Mouse (Mus musculus): ENCODE data around the gene Lims1.

Gene Lims1

DNA sequence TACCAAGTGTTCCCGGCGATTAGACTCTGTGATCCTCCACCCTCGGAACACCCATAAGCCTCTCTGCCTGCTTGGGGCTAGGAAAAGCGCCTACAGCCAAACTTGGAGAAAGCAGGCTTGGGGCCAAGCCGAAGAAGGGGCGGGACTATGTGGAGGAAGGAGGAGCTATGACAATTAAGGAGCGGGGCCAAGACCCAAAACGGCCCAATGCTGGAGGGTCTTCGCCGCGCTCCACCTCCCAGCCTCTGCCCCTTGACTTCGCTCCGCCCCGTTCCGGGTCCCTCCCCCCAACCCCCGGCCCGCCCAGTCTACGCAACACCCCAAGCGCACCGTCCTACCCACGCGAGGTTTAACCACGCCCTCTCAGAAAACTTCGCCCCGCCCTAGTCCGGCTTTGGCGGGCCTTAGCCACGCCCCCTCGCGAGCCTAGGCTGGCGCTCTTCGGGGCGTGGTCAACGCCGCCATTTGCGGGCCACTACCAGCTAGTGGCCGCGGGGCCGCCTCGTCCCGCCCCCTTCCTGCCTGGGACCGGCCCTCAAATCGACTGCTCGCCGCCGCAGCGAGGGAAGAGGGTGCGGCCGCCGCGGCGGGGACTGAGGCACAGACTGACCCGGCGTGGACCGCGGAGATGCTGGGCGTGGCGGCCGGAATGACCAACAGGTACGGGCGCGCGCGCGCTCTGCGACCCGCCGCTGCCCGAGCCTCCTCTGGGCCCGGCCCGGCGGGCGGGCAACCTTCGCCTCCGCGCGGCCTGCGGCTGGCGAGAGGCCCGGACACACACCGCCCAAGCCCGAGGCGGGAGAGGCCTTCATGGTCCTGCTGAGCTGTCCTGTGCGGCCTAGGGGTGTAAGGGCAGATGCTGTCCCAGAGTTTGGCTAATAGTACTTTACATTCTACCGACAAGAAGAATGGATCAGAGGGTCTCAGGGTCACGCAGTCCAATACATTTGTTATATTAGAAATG, at the start of gene Lims1:
Lims1 (plus strand) TSS at position 439 of the 964 bp plus-strand sequence.
- under 1% methylated on average over 85 of the region's 86 CpGs for WGBS

DNA sequence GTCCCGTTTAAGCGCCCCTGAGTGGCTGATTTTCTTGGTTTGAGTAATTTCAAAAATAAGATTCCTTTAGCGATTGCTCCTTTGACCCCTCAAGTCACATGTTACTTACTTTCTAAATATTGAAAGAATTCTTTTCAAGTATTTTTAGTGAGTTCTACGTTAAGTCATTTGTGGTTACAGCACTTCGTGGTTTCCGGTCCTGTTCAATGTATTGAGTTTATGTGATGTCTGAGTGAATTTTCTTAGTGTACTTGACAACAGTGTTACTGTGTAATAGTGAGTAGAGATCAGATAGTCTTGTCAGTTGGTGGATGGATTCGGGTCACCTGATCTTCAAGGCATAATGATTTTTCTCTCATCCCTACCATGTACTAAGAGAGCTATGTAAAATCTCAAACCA, 41.0 kb upstream of the Lims1 start:
- 92% methylated on average over 7 of the region's 7 CpGs for WGBS

DNA sequence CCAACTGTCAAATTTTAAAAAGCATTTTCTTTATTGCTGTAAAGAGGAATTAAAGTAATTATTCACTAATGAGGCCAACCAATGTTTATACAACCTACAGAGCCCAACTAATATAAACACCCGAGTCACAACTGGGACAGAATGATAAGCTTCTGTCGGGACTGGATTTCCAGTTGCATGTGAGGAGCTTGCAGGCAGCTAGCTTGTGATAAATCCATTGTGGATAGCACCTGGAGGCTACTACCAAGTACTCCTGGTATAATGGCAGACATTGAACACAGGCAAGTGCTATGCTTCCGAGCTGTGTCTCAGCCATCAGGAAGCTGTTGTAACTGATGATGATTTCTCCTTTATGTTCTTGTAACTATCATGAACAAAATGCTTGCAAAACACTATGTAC, 32.5 kb upstream of the Lims1 start:
- WGBS: 84% methylated on average over 3 of the region's 3 CpGs

GRCm38 (mm10) chr10:58294246-58294645, 29.0 kb upstream of the Lims1 start:
- WGBS: 65% methylated on average over 3 of the region's 3 CpGs

GRCm38 (mm10) chr10:58295605-58296004, 27.7 kb upstream of the Lims1 start:
- 93% methylated on average over 3 of the region's 3 CpGs for WGBS

- WGBS: 93% methylated on average over 7 of the region's 7 CpGs
These were observed 18.3 kb upstream of the Lims1 start for GRCm38 (mm10) chr10:58304996-58305395.

- WGBS: 89% methylated on average over 3 of the region's 3 CpGs
These were observed 16.4 kb upstream of the Lims1 start for GRCm38 (mm10) chr10:58306897-58307296.

- WGBS: 62% methylated on average over 1 of the region's 1 CpGs
These were observed 12.5 kb upstream of the Lims1 start for GRCm38 (mm10) chr10:58310791-58311190.

GRCm38 (mm10) chr10:58312887-58313286, 10.4 kb upstream of the Lims1 start:
- 99% methylated on average over 5 of the region's 5 CpGs for WGBS

GRCm38 (mm10) chr10:58320881-58321280, 2.4 kb upstream of the Lims1 start:
- WGBS: 61% methylated on average over 3 of the region's 3 CpGs

DNA sequence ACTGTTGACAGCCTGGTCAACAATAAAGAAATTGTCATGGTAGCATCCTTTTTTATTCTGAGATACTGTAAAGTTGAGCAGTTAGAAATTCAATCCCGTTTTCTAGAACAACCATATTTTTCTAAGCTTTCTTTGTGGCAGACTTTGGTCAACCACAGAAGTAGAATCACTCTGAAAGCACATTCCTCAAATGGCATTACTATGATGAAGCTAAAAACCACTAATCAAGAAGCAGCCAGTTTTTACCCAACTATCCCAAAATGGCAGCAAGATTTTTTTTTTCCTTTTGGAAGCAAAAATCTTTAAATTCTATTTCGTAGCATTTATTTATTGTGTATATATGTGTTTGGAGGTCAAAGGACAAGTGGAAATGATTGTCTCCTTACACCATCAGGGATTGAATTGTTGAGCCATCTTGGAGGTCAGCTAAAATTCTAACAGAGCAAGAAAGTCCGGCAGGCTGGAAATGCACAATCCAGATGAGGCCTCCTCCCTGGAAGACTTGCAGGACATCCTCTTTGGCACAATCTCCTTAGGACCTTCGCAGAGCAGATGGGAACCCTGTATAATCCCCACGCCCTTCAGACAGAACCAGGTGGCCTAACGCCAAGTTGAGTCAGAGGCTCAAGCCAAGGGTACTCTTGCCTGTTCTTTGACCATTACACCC, 772 bp upstream of the Lims1 start:
- WGBS: 15% methylated on average over 6 of the region's 6 CpGs

GRCm38 (mm10) chr10:58326271-58326670, 3.0 kb downstream of the Lims1 start:
- WGBS: 26% methylated on average over 3 of the region's 3 CpGs

GRCm38 (mm10) chr10:58327836-58328235, 4.6 kb downstream of the Lims1 start:
- 96% methylated on average over 6 of the region's 6 CpGs for WGBS

- WGBS: 91% methylated on average over 8 of the region's 8 CpGs
These were observed 5.3 kb downstream of the Lims1 start for GRCm38 (mm10) chr10:58328517-58329108.

- WGBS: 91% methylated on average over 5 of the region's 5 CpGs
These were observed 10.1 kb downstream of the Lims1 start for GRCm38 (mm10) chr10:58333414-58333813.

DNA sequence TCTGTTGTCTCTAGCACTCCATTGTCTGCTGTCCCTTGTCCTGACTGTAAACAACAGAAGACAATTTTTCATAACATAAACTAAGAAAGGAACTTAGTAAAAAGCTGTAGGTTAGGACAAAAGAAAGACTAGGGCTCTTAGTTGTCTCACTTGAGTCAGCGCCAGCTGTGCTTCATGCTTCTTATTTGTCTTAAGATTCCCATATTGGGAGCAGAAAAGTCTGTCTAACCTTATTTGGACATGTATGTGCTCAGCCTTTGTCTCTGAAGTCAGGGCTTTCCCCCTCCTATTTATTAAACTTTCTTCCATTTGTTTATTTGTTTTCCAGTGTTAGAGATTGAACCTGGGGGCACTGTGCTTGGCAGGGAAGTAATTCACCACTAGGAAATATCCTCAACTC, 12.9 kb downstream of the Lims1 start:
- 84% methylated on average over 1 of the region's 1 CpGs for WGBS

GRCm38 (mm10) chr10:58337091-58337490, 13.8 kb downstream of the Lims1 start:
- WGBS: 83% methylated on average over 4 of the region's 4 CpGs

DNA sequence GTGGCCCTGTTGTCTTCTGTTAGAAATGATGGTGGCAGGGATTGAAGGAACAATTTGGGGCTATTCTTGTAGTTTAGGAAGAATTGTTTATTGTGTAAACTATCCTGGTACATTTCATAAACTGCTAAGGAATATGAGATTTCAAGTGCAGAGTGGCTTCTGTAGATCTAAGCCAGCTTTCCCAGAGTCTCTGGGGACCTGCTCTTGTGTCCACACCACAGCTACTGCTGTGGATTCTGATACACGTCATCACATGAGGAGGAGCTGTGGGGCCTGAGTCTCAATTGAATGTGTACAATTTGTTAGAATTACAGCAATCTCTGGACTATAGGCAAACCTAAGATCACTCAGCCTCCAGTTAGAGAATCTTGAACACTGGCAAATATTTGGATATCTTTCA, 15.3 kb downstream of the Lims1 start:
- 52% methylated on average over 1 of the region's 1 CpGs for WGBS

DNA sequence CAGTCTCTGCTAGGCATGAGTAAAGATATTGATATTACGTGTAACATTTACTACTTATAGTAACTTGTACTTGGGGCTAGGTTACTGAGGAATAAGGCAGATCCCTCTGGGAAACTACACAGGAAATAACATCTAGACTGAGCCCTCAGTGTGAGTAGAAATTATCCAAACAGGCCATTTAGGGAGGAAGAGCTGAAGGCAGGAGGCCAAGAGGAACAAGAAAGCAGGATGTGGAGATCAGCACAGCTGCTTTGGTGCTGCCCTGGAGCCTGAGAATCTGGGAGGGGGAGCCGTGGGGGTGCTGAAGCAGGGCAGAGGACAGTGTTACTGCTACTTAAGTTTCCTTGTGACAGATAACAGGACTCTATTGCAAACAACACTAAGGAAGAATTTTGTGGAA, 18.4 kb downstream of the Lims1 start:
- WGBS: 47% methylated on average over 2 of the region's 2 CpGs

- 58% methylated on average over 2 of the region's 2 CpGs for WGBS
These were observed 18.9 kb downstream of the Lims1 start for GRCm38 (mm10) chr10:58342199-58342598.

DNA sequence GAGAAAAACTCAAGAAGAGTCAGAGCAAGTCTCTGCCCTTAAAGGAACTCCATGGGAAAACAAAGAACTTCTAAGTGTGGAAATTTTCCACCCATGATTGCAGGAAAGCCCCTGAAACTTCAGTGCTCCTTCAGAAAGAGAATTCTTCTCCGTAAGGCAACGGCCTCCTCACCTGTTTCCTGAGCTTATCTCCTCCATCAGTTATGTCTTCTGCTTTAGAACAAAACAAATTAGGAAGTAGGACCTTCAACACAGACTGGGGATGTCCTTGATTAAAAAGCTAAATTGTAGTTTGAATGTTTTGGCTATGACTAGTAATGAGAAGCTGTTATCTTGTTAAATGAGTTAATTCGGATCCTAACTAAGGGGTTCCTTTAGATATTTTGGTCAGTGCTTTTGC, 20.3 kb downstream of the Lims1 start:
- WGBS: 80% methylated on average over 3 of the region's 3 CpGs

DNA sequence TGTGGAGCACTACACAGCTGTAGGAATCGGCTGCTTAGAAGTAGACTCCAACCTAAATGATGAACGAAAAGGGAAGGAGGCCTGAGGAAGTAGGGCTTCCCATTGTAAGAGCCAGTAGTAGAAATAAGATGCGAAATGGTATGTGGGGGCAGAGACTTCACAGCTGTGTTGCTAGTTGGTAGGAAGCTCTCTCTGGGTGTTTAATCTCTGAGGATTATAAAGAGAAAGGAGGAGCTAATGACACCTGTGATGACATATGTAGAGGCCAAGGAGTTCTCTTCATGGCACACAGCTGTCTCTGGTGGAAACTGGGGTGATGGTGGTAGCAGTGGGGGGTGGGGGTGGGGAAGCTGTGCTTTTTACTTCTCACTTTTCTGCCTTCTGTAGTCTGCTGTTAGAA, 27.3 kb downstream of the Lims1 start:
- WGBS: 39% methylated on average over 3 of the region's 3 CpGs

DNA sequence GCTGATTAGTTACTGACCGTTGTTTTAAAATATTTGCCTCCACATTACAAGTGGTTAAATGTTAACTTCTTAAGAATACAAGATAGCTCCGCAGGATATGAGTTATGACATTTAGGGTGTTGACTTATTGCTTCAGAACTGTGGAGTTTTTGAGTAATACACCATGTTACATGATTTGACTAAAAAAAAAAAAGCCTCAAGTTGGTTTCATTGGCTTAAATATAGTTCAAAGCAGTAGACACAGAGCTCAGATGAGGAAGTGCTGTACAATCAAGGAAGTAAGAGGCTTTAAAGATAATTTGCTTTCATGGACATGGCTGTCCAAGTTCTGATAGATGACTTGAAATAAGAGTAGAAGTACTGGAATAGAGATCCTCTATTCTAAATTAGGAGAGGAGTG, 28.4 kb downstream of the Lims1 start:
- WGBS: 88% methylated on average over 2 of the region's 2 CpGs
